Mouse (Mus musculus) limb, embryonic 11.5 days (tissue): ENCODE data around the gene Fabp3. TPM values are rescaled to one million over a fixed set of nuclear protein-coding genes. Genes with fewer than 3 reads are reported as not detected.

Source experiments
- ATAC-seq: fragments of 200-750 bp; cut with Nextera tagmentation; 2 replicates; pipeline ENCODE4 v1.8.0; 2017; ENCODE audit warnings: low read depth; ENCODE audit not compliant: insufficient number of reproducible peaks, low FRiP score, low TSS enrichment
- DNase-seq: peaks from one replicate; pipeline ENCODE4 v3.0.0-alpha.2; 2015; ENCODE audit warnings: low spot score
- H3K27ac ChIP-seq: fragments of 300-500 bp; sonication (generic); replicated peaks from 2 replicates; pipeline ENCODE4 v1.5.1; 2014; ENCODE audit warnings: low read depth, mild to moderate bottlenecking, low read length
- H3K27me3 ChIP-seq: fragments of 300-500 bp; sonication (generic); 2 replicates; pipeline ENCODE4 v1.6.1; 2014; ENCODE audit warnings: mild to moderate bottlenecking, low read length, mixed read lengths; ENCODE audit not compliant: control insufficient read depth, insufficient read depth
- H3K36me3 ChIP-seq: fragments of 300-500 bp; sonication (generic); 2 replicates; pipeline ENCODE4 v1.6.1; 2014; ENCODE audit warnings: mild to moderate bottlenecking, low read length, moderate library complexity, mixed read lengths; ENCODE audit not compliant: control insufficient read depth, insufficient read depth
- H3K4me1 ChIP-seq: fragments of 300-500 bp; sonication (generic); 2 replicates; pipeline ENCODE4 v1.6.1; 2014; ENCODE audit warnings: low read length, mixed read lengths; ENCODE audit not compliant: control insufficient read depth, insufficient read depth
- H3K4me2 ChIP-seq: fragments of 300-500 bp; sonication (generic); 2 replicates; pipeline ENCODE4 v1.6.1; 2014; ENCODE audit warnings: low read depth, mild to moderate bottlenecking, moderate library complexity; ENCODE audit not compliant: severe bottlenecking
- H3K4me3 ChIP-seq: fragments of 300-500 bp; sonication (generic); 2 replicates; pipeline ENCODE4 v1.5.1; 2014; ENCODE audit warnings: low read depth, low read length
- H3K9ac ChIP-seq: fragments of 300-500 bp; sonication (generic); 2 replicates; pipeline ENCODE4 v1.6.1; 2014; ENCODE audit warnings: mild to moderate bottlenecking, low read length
- H3K9me3 ChIP-seq: fragments of 300-500 bp; sonication (generic); 2 replicates; pipeline ENCODE4 v1.6.1; 2016; ENCODE audit warnings: low read length; ENCODE audit not compliant: control insufficient read depth
- WGBS: fragments of 180-500 bp; shearing (Covaris S2); extraction: QIAGEN DNeasy Blood & Tissue Kit; methylation state at CpG from one replicate; pipeline ENCODE4 v1.1.7; 2014; 5-methylcytosine and 5-hydroxymethylcytosine counted together
- polyA plus RNA-seq: library from polyadenylated mRNA; unstranded; fragments of >200 nt; fragmentation: Nextera tagmentation; extraction: Ambion mirVana; gene quantifications from 2 replicates; pipeline ENCODE4 v1.2.1, GENCODE M21; 2014

The Fabp3 gene
- 4.6 and 5.1 TPM in 2 replicates for polyA plus RNA-seq

DNA sequence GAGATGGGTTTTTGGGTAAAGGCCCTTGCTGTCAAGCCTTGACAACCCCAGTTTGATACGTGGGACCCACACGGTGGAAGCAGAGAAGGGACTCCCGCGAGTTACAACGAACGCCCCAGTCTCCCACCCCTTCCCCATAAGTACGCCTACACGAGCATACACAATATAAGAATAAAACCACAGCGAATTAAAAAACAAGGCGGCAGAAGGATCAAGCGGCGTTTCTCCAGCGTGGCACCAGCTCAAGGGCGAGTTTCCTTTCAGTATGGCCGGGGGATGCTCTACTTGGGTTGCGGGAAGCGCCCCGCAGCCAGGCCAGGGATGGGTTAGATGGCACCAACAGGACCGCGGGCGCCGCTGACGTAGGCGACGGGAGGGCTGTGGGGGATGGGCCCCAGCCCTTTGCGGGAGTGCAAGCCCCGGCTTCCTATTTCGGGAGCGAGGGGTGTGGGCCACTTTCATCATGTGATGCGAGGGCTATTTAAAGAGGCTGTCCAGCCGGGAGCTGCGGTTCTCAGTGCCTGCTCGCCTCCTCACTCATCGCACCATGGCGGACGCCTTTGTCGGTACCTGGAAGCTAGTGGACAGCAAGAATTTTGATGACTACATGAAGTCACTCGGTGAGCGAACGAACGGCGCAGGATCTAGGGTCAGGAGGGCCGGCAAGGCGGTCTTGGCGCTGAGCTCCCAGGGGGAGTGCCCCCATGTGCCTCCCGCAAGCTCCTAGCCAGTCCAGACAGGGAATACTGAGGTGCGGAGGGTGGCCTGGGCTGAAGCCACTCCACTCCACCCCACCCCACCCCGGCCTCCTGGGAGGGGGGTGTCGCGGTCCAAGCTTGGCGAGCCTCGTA, at the start of gene Fabp3, which contains the start of gene Gm10570:
TSS of gene Fabp3 (plus strand) at position 365 of the 851 bp plus-strand sequence.
TSS of gene Gm10570 (minus strand) at position 444 of the 851 bp plus-strand sequence.
- Histone ChIP-seq H3K4me2 (peak within 1 kb of the TSS; percentile 88), H3K27me3 (peaks cover 36% of the 10 kb centered on the region), H3K4me3 (peak within 1 kb of the TSS; percentile 40), H3K9ac (peak within 1 kb of the TSS; percentile 22), H3K27ac (no peak within 1 kb of the TSS), H3K36me3 (no peaks in the 10 kb centered on the region), H3K9me3 (no peaks in the 10 kb centered on the region), H3K4me1 (peaks cover 14% of the 10 kb centered on the region; the same call in 1 of the 2 replicates)
- under 1% methylated on average over 52 of the region's 52 CpGs for WGBS
- peak; percentile 47; the same call in 1 of the 2 replicates for ATAC-seq
- peak; percentile 66 for DNase-seq

GRCm38 (mm10) chr4:130260406-130260805, 48.0 kb upstream of the Fabp3 start:
- DNase-seq (no peak), ATAC-seq (no peak)
- H3K4me2 ChIP-seq: no peak overlapping the region
- H3K36me3 ChIP-seq: peaks cover 4% of the 10 kb centered on the region
- H3K27ac ChIP-seq: no peak overlapping the region
- no peak overlapping the region for H3K9ac ChIP-seq
- WGBS: 33% methylated on average over 5 of the region's 5 CpGs
- H3K9me3 ChIP-seq: no peaks in the 10 kb centered on the region
- H3K4me1 ChIP-seq: peaks cover 3% of the 10 kb centered on the region; the same call in 1 of the 2 replicates
- no peaks in the 10 kb centered on the region for H3K27me3 ChIP-seq
- H3K4me3 ChIP-seq: no peak overlapping the region

DNA sequence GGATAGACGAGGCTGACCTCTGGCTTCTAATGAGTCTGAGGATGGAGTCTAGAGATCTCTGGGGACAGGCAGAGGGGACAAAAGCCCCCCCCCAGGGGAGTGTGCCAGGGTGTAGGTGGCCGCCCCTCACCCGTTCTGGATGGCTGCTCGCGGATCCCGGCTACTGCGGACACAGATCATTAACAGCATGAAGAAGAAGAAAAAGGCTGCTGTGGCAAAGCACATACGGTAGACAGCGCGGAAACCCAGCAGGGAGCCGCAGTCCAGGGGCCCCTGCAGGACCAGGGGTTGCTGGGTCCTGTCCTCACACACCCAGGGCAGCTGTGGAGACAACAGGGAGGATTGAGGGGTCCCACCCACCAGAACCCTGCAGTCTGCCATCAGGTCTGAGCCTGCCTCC, 44.3 kb upstream of the Fabp3 start:
- Histone ChIP-seq H3K9ac (no peak overlapping the region; the same call in 1 of the 2 replicates), H3K27me3 (no peaks in the 10 kb centered on the region), H3K9me3 (no peaks in the 10 kb centered on the region), H3K36me3 (peaks cover 4% of the 10 kb centered on the region; the same call in 1 of the 2 replicates), H3K4me2 (no peak overlapping the region), H3K4me1 (0 out of 2 replicates have a peak, but pooled peaks cover 11% of the 10 kb centered on the region), H3K27ac (no peak overlapping the region), H3K4me3 (no peak overlapping the region)
- DNase-seq: no peak
- WGBS: 41% methylated on average over 11 of the region's 11 CpGs
- no peak for ATAC-seq

GRCm38 (mm10) chr4:130264698-130265349, 43.6 kb upstream of the Fabp3 start:
- WGBS: 24% methylated on average over 24 of the region's 24 CpGs
- Histone ChIP-seq H3K36me3 (peaks cover 4% of the 10 kb centered on the region; the same call in 1 of the 2 replicates), H3K27ac (no peak overlapping the region), H3K4me2 (no peak overlapping the region), H3K4me1 (0 out of 2 replicates have a peak, but pooled peaks cover 11% of the 10 kb centered on the region), H3K27me3 (no peaks in the 10 kb centered on the region), H3K9me3 (no peaks in the 10 kb centered on the region), H3K9ac (no peak overlapping the region), H3K4me3 (no peak overlapping the region)
- DNase-seq (peak; percentile 84), ATAC-seq (no peak)

DNA sequence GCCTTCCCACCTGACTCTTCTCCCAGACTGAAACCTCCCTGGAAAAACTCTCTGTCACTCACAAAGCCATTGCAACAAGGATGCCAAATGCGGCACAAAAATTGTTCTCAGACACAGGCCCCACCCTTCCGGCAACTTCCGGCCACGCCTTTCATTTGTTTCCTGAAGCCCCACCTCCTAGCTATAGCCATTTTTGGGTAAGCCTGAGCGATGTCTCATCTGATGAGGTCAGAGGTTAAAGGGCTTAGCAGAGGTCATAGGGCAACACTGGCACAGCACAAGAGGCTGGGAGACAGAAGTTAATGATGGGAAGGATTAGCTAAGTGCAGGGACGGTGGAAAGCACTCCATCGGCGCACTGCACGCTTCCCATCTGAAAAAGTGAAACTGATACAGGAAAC, 41.8 kb upstream of the Fabp3 start:
- Histone ChIP-seq H3K27me3 (no peaks in the 10 kb centered on the region), H3K9ac (no peak overlapping the region), H3K4me2 (no peak overlapping the region), H3K4me1 (0 out of 2 replicates have a peak, but pooled peaks cover 11% of the 10 kb centered on the region), H3K4me3 (no peak overlapping the region), H3K36me3 (peaks cover 4% of the 10 kb centered on the region; the same call in 1 of the 2 replicates), H3K9me3 (no peaks in the 10 kb centered on the region), H3K27ac (no peak overlapping the region)
- ATAC-seq (no peak), DNase-seq (no peak)
- 51% methylated on average over 9 of the region's 9 CpGs for WGBS

DNA sequence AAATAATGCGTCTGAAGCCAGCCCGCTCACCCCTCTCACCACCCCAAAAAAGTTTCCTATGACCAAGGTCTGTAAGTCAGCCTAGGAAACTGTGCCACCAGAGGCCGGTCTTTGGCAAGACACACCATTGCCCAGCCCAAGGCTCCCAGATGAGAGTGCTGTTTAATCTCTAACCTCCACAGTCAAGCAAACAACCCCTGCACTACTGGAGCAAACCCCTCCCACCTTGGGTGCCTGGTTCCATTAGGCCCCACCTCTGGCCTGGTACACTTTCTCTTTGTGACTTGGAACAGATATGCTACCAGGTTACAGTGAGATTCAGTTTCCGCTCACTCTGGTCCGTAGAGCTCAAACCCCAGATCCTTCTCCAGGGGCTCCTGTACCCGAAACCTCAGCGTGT, 41.3 kb upstream of the Fabp3 start:
- Histone ChIP-seq H3K4me1 (0 out of 2 replicates have a peak, but pooled peaks cover 11% of the 10 kb centered on the region), H3K27me3 (no peaks in the 10 kb centered on the region), H3K9ac (peak overlapping the region; percentile 34; the same call in 1 of the 2 replicates), H3K9me3 (no peaks in the 10 kb centered on the region), H3K4me2 (no peak overlapping the region), H3K36me3 (peaks cover 4% of the 10 kb centered on the region; the same call in 1 of the 2 replicates), H3K27ac (no peak overlapping the region), H3K4me3 (no peak overlapping the region)
- ATAC-seq: no peak
- 80% methylated on average over 7 of the region's 7 CpGs for WGBS
- DNase-seq: no peak

GRCm38 (mm10) chr4:130268736-130269135, 39.7 kb upstream of the Fabp3 start:
- Histone ChIP-seq H3K4me2 (no peak overlapping the region), H3K27ac (no peak overlapping the region), H3K36me3 (no peaks in the 10 kb centered on the region), H3K4me3 (no peak overlapping the region), H3K4me1 (peaks cover 14% of the 10 kb centered on the region; the same call in 1 of the 2 replicates), H3K9me3 (no peaks in the 10 kb centered on the region), H3K27me3 (no peaks in the 10 kb centered on the region), H3K9ac (no peak overlapping the region)
- 90% methylated on average over 10 of the region's 10 CpGs for WGBS
- DNase-seq (no peak), ATAC-seq (no peak)

GRCm38 (mm10) chr4:130270089-130270488, 38.3 kb upstream of the Fabp3 start:
- Histone ChIP-seq H3K27me3 (no peaks in the 10 kb centered on the region), H3K4me1 (peaks cover 14% of the 10 kb centered on the region; the same call in 1 of the 2 replicates), H3K9me3 (no peaks in the 10 kb centered on the region), H3K9ac (no peak overlapping the region), H3K4me2 (no peak overlapping the region), H3K36me3 (no peaks in the 10 kb centered on the region), H3K27ac (no peak overlapping the region), H3K4me3 (no peak overlapping the region)
- WGBS: 85% methylated on average over 8 of the region's 8 CpGs
- ATAC-seq: no peak
- no peak for DNase-seq
